Mouse (Mus musculus) liver, postnatal 0 days (tissue): Measurements from ENCODE around the gene Gm5431. TPM values are rescaled to one million over a fixed set of nuclear protein-coding genes. Genes with fewer than 3 reads are reported as not detected.
"Not testable (repeated sequence)": the region's sequence is repeated elsewhere in the genome, so short reads cannot be mapped to it uniquely, and the experiment has no call there.

ENCODE experiments used
- ATAC-seq: fragments of 200-750 bp; cut with Nextera tagmentation; 2 replicates; pipeline ENCODE4 v1.8.0; 2017; ENCODE audit warnings: mild to moderate bottlenecking, moderate library complexity
- DNase-seq: peaks from one replicate; pipeline ENCODE4 v3.0.0-alpha.2; 2016
- H3K27ac ChIP-seq: fragments of 300-500 bp; sonication (generic); 2 replicates; pipeline ENCODE4 v1.5.1; 2014; ENCODE audit warnings: antibody characterized with exemption, moderate library complexity, mild to moderate bottlenecking, low read depth
- H3K27me3 ChIP-seq: fragments of 300-500 bp; sonication (generic); 2 replicates; pipeline ENCODE4 v1.6.1; 2014; ENCODE audit warnings: low read length, control low read depth, mixed read lengths; ENCODE audit not compliant: insufficient read depth
- H3K36me3 ChIP-seq: fragments of 300-500 bp; sonication (generic); replicated peaks from 2 replicates; pipeline ENCODE4 v1.6.1; 2014; ENCODE audit warnings: mild to moderate bottlenecking, control low read depth, low read length, moderate library complexity, mixed read lengths; ENCODE audit not compliant: insufficient read depth
- H3K4me1 ChIP-seq: fragments of 300-500 bp; sonication (generic); 2 replicates; pipeline ENCODE4 v1.6.1; 2014; ENCODE audit warnings: antibody characterized with exemption, mild to moderate bottlenecking, control low read depth; ENCODE audit not compliant: insufficient read depth
- H3K4me2 ChIP-seq: fragments of 300-500 bp; sonication (generic); 2 replicates; pipeline ENCODE4 v1.6.1; 2014; ENCODE audit warnings: low read depth, mild to moderate bottlenecking, low read length, moderate library complexity, mixed read lengths
- H3K4me3 ChIP-seq: fragments of 300-500 bp; sonication (generic); 2 replicates; pipeline ENCODE4 v1.5.1; 2014; ENCODE audit warnings: low read depth, low read length
- H3K9ac ChIP-seq: fragments of 300-500 bp; sonication (generic); replicated peaks from 2 replicates; pipeline ENCODE4 v1.6.1; 2014; ENCODE audit warnings: mild to moderate bottlenecking, moderate library complexity
- H3K9me3 ChIP-seq: fragments of 300-500 bp; sonication (generic); 2 replicates; pipeline ENCODE4 v1.6.1; 2016; ENCODE audit warnings: mild to moderate bottlenecking, control low read depth, low read length, mixed read lengths
- CTCF ChIP-seq: sonication (generic); IDR thresholded peaks from 2 replicates; pipeline ENCODE4 v1.5.1; 2016; ENCODE audit warnings: antibody characterized with exemption, low read depth
- EP300 ChIP-seq: IDR thresholded peaks from 2 replicates; pipeline ENCODE4 v1.6.1; 2016; ENCODE audit warnings: antibody characterized with exemption, low read depth, mild to moderate bottlenecking
- WGBS: fragments of 180-500 bp; shearing (Covaris S2); extraction: QIAGEN DNeasy Blood & Tissue Kit; methylation state at CpG from one replicate; pipeline ENCODE4 v1.1.7; 2014; ENCODE audit not compliant: insufficient replicate concordance; 5-methylcytosine and 5-hydroxymethylcytosine counted together
- polyA plus RNA-seq: library from polyadenylated mRNA; unstranded; fragments of >200 nt; fragmentation: Nextera tagmentation; extraction: Ambion mirVana; gene quantifications from 2 replicates; pipeline ENCODE4 v1.2.1, GENCODE M21; 2015

Gm5431 gene
- polyA plus RNA-seq, 1 experiment from 2014 or later: 0.86 TPM

GRCm38 (mm10) chr11:48918380-48918779 lies 16.4 kb upstream of the Gm5431 start:
- H3K27ac ChIP-seq: no peak overlapping the region
- H3K4me2 ChIP-seq: no peak overlapping the region
- H3K4me3 ChIP-seq: no peak overlapping the region
- DNase-seq: no peak
- no peaks in the 10 kb centered on the region for H3K27me3 ChIP-seq
- no peak for TF ChIP-seq CTCF
- no peak for TF ChIP-seq EP300
- no peaks in the 10 kb centered on the region for H3K4me1 ChIP-seq
- H3K36me3 ChIP-seq: no peaks in the 10 kb centered on the region
- no peaks in the 10 kb centered on the region for H3K9me3 ChIP-seq
- 79% methylated on average over 3 of the region's 3 CpGs for WGBS
- no peak overlapping the region for H3K9ac ChIP-seq
- no peak for ATAC-seq

- H3K27me3 ChIP-seq: no peaks in the 10 kb centered on the region
- no peak overlapping the region for H3K4me3 ChIP-seq
- H3K27ac ChIP-seq: no peak overlapping the region
- H3K36me3 ChIP-seq: no peaks in the 10 kb centered on the region
- no peak overlapping the region for H3K9ac ChIP-seq
- ATAC-seq (no peak), DNase-seq (no peak)
- WGBS: 74% methylated on average over 1 of the region's 1 CpGs
- no peak for TF ChIP-seq EP300
- TF ChIP-seq CTCF: no peak
- H3K9me3 ChIP-seq: no peaks in the 10 kb centered on the region
- H3K4me1 ChIP-seq: peaks cover 3% of the 10 kb centered on the region; the same call in 1 of the 2 replicates
- H3K4me2 ChIP-seq: no peak overlapping the region
Observed at GRCm38 (mm10) chr11:48913611-48914010, 11.6 kb upstream of the Gm5431 start.

- no peak for DNase-seq
- Histone ChIP-seq H3K9me3 (no peaks in the 10 kb centered on the region), H3K4me1 (peaks cover 7% of the 10 kb centered on the region; the same call in 1 of the 2 replicates), H3K27ac (no peak overlapping the region), H3K27me3 (no peaks in the 10 kb centered on the region), H3K4me2 (no peak overlapping the region), H3K4me3 (no peak overlapping the region), H3K36me3 (no peaks in the 10 kb centered on the region), H3K9ac (no peak overlapping the region)
- no peak for ATAC-seq
- WGBS: 12% methylated on average over 1 of the region's 1 CpGs
- TF ChIP-seq CTCF (no peak), EP300 (no peak)
Observed at GRCm38 (mm10) chr11:48908459-48908858, 6.4 kb upstream of the Gm5431 start.

- peak; percentile 35; the same call in 1 of the 2 replicates for ATAC-seq
- not testable (repeated sequence) for H3K9me3 ChIP-seq, H3K9ac ChIP-seq, H3K36me3 ChIP-seq, H3K27me3 ChIP-seq, DNase-seq, H3K4me1 ChIP-seq
- WGBS: 57% methylated on average over 1 of the region's 1 CpGs
- Histone ChIP-seq H3K4me3 (0 out of 2 replicates have a peak overlapping the region, but pooled peaks have one; percentile 6), H3K4me2 (peak overlapping the region; percentile 35), H3K27ac (peak overlapping the region; percentile 85)
Observed at GRCm38 (mm10) chr11:48901567-48901930, 465 bp downstream of the Gm5431 start.

GRCm38 (mm10) chr11:48900654-48901566 lies 1.1 kb downstream of the Gm5431 start:
- not testable (repeated sequence) for H3K4me1 ChIP-seq, H3K4me2 ChIP-seq, H3K4me3 ChIP-seq, H3K9ac ChIP-seq, H3K27me3 ChIP-seq, H3K9me3 ChIP-seq, H3K36me3 ChIP-seq
- peak; percentile 83 for TF ChIP-seq EP300
- DNase-seq (peak; percentile 22), ATAC-seq (peak; percentile 64)
- 50% methylated on average over 6 of the region's 6 CpGs for WGBS
- peak overlapping the region; percentile 85 for H3K27ac ChIP-seq

- ATAC-seq (peak; percentile 61), DNase-seq (no peak)
- H3K27me3 ChIP-seq: no peaks in the 10 kb centered on the region
- H3K4me1 ChIP-seq: peaks cover 10% of the 10 kb centered on the region; the same call in 1 of the 2 replicates
- H3K4me2 ChIP-seq: no peak overlapping the region
- H3K9ac ChIP-seq: no peak overlapping the region
- 53% methylated on average over 2 of the region's 2 CpGs for WGBS
- no peak for TF ChIP-seq EP300
- TF ChIP-seq CTCF: no peak
- H3K27ac ChIP-seq: no peak overlapping the region
- H3K4me3 ChIP-seq: no peak overlapping the region
- no peaks in the 10 kb centered on the region for H3K9me3 ChIP-seq
- H3K36me3 ChIP-seq: no peaks in the 10 kb centered on the region
Observed at GRCm38 (mm10) chr11:48898812-48899431, 3.1 kb downstream of the Gm5431 start.
